Mouse (Mus musculus): ENCODE results near the gene Nprl2.

DNA sequence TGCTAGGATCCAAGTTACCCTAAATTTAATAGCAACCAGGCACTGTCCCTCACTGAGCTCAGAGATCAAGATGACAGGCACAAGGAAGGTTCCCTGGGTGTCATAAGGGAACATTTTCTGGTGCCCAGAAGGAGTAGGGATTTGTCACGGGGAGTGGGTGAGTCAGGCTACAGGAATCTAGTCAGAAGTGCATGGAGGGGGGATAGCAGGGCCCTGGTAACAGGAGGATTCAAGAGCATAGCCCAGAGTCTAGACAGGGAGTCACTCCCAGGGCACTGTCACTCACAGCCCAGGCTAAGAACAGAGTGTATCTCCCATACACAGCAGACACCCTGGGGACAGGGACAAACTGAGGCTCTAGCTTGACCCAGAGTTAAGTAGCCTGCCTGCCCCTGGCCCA lies 48.5 kb upstream of the Nprl2 start:
- TF ChIP-seq CTCF (IDR thresholded peaks at IDR 0.05; ENCODE audit: low read depth) (no peak), EP300 (IDR thresholded peaks at IDR 0.05; ENCODE audit: low read depth) (no peak)
